Mouse (Mus musculus): ENCODE measurements at regions not wholly inside any gene's neighbourhood (a gene's known extent, or its start where the extent isn't known, plus 50 kb on each side); places are given as distances from the start of the nearest gene placed in this dataset.
"Not testable (repeated sequence)": the region's sequence is repeated elsewhere in the genome, so short reads cannot be mapped to it uniquely, and the experiment has no call there.

DNA sequence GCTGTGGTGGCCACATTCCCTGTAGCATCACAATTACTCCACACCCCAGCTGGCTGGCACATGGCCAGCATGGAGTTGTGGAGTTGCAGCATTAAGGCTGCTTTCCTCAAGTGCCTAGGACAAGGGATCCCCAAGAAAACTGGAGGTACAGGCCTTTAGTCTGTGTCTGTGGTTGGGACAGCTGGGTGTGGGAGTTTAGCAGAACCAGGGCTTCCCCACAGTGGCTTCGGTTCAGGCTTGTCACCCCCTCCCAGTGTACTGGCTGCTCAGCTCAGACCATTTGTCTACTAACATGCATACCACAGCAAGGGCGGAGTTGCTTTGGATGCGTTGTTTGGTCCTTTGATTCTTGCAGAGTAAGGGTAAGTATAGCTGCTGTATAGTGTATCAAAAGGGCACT is 79.1 kb upstream of the Neurl1b start:
- Histone ChIP-seq H3K4me3 (no peak overlapping the region), H3K27ac (no peak overlapping the region), H3K27me3 (ENCODE audit: poor library complexity, severe bottlenecking) (no peaks in the 10 kb centered on the region), H3K9me3 (no peaks in the 10 kb centered on the region), H3K4me1 (no peaks in the 10 kb centered on the region), H3K36me3 (replicated peaks) (no peaks in the 10 kb centered on the region)
- DNase-seq (ENCODE audit: extremely low spot score, low spot score) = no peak
- WGBS = 93% methylated on average over 3 of the region's 3 CpGs

DNA sequence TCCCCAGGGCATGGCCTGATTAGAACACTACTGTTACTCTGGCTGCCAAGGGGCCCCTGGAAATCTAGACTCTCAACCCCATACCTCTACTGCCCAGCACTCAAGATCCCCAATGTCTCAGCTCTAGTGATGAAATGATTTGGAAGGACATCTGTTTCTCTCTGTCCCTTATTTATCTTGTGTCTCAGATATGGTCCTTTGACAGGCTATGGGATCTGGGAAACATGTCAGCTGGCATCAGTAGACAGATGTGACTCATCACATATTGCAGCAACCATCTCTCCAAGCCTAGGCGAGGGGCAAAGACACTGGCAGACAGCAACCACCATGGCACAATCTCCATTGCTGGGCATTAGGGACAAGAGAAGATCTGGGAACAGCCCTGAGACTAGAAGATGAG is 78.6 kb upstream of the Neurl1b start:
- no peaks in the 10 kb centered on the region for H3K27me3 ChIP-seq (ENCODE audit: poor library complexity, severe bottlenecking)
- H3K4me3 ChIP-seq = no peak overlapping the region
- H3K36me3 ChIP-seq (replicated peaks) = no peaks in the 10 kb centered on the region
- H3K27ac ChIP-seq = no peak overlapping the region
- no peak for DNase-seq (ENCODE audit: extremely low spot score, low spot score)
- 86% methylated on average over 1 of the region's 1 CpGs for WGBS
- no peaks in the 10 kb centered on the region for H3K9me3 ChIP-seq
- no peaks in the 10 kb centered on the region for H3K4me1 ChIP-seq

DNA sequence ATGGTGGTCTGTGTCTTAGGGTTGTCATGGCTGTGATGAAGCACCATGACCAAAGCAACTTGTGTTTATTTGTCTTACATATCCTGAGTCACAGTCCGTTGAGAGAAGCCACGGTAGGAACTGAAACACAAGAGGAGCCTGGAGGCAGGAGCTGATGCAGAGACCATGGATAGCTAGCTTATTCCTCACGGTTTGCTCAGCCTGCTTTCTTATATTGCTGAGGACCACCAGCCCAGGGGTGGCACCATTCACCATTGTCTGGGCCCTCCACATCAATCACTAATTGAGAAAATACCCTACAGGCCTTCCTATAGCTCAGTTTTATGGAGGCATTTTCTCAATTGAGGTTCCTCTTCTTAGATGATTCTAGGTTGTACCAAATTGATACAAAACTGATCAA is 77.5 kb upstream of the Neurl1b start:
- no peaks in the 10 kb centered on the region for H3K36me3 ChIP-seq (replicated peaks)
- 82% methylated on average over 3 of the region's 3 CpGs for WGBS
- no peaks in the 10 kb centered on the region for H3K9me3 ChIP-seq
- H3K27ac ChIP-seq = no peak overlapping the region
- no peaks in the 10 kb centered on the region for H3K27me3 ChIP-seq (ENCODE audit: poor library complexity, severe bottlenecking)
- H3K4me3 ChIP-seq = no peak overlapping the region
- no peak for DNase-seq (ENCODE audit: extremely low spot score, low spot score)
- H3K4me1 ChIP-seq = no peaks in the 10 kb centered on the region

DNA sequence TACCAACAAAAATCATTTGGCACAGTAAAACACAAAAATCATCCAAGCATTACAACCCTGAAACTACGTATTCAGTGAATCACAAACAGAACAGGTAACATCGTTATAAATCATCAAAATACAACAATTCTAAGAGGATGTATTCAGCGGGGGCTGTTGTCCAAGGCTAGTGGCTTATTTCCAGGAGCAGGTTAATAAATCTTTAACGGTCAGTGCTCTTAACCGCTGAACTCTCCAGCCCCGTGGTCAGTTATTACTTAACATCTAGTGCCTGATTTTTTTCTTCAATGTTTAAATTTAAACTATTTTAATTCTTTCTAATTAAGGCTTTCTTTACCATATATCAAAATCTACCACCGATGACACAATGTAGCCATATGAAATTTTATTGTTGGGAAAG is 69.2 kb upstream of the Neurl1b start:
- not testable (repeated sequence) for H3K27me3 ChIP-seq (ENCODE audit: poor library complexity, severe bottlenecking); DNase-seq (ENCODE audit: extremely low spot score, low spot score)

DNA sequence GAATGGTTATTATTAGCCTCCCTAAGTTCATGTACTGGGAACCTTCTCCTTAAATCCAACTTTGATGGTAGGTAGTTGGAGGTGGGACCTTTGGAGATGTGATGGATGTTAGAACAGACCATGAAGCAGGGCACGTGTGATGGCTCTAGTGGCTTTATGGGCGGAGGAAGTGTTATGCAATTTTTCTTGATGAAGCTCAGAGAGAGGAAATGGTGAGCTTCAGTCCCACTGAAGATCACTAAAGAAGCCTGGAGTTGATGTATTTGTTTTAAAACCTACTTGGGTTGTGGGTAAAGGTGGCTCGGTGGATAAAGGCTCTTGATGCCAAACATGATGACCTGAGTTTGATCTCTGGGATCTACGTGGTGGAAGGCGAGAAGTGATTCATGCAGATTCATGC is 66.5 kb upstream of the Neurl1b start:
- H3K9me3 ChIP-seq = no peaks in the 10 kb centered on the region
- no peak overlapping the region for H3K27ac ChIP-seq
- DNase-seq (ENCODE audit: extremely low spot score, low spot score) = no peak
- H3K27me3 ChIP-seq (ENCODE audit: poor library complexity, severe bottlenecking) = no peaks in the 10 kb centered on the region
- no peaks in the 10 kb centered on the region for H3K36me3 ChIP-seq (replicated peaks)
- H3K4me1 ChIP-seq = no peaks in the 10 kb centered on the region
- 93% methylated on average over 5 of the region's 5 CpGs for WGBS
- no peak overlapping the region for H3K4me3 ChIP-seq

More for the DNA sequence above, 69.2 kb upstream of the Neurl1b start:
- H3K27ac ChIP-seq; H3K9me3 ChIP-seq; H3K4me3 ChIP-seq; H3K4me1 ChIP-seq; H3K36me3 ChIP-seq (replicated peaks): not testable (repeated sequence)
- 91% methylated on average over 7 of the region's 7 CpGs for WGBS

DNA sequence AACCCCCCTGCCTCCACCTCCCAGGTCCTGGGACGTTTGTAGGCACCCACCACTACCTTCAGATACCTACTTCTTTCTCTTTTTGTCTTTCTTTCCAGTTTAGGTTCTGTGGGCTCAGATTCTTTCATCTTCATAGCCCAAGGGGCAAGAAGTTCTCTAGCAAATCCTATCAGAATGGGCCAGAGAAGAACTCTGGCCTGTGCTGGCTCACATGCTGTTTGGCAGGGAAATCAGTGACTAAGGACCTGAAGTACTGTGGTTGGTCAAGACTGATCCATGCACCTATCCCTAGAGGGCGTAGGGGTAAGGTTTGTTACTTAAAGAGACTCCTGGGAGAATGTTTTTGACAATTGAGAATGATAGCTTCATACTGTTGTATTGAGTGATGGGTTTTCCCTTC is 64.9 kb upstream of the Neurl1b start:
- WGBS = 47% methylated on average over 2 of the region's 2 CpGs
- Histone ChIP-seq H3K27me3 (ENCODE audit: poor library complexity, severe bottlenecking) (no peaks in the 10 kb centered on the region), H3K36me3 (replicated peaks) (no peaks in the 10 kb centered on the region), H3K9me3 (no peaks in the 10 kb centered on the region), H3K4me3 (no peak overlapping the region), H3K4me1 (no peaks in the 10 kb centered on the region), H3K27ac (no peak overlapping the region)
- no peak for DNase-seq (ENCODE audit: extremely low spot score, low spot score)

DNA sequence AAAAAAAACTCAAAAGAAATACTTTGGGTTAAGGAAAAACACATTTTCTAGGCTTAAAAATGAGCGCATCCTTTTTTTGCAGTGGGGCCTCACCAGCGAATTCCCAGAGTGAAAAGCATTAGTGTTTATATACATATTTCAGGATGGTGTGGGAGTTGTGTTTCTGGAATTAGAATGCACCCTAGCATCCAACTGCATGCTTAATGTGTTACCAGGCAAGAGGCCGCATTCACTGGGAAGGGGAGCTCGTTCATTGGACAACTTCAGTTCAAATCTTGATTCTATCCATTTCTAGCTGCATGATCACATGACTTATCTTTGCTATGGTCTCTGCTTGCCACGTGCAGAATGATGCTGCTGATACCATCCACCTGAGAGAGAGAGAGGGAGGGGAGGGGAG is 64.4 kb upstream of the Neurl1b start:
- no peak overlapping the region for H3K4me3 ChIP-seq
- DNase-seq (ENCODE audit: extremely low spot score, low spot score) = no peak
- no peaks in the 10 kb centered on the region for H3K9me3 ChIP-seq
- H3K36me3 ChIP-seq (replicated peaks) = no peaks in the 10 kb centered on the region
- H3K27me3 ChIP-seq (ENCODE audit: poor library complexity, severe bottlenecking) = no peaks in the 10 kb centered on the region
- no peak overlapping the region for H3K27ac ChIP-seq
- no peaks in the 10 kb centered on the region for H3K4me1 ChIP-seq
- 82% methylated on average over 5 of the region's 5 CpGs for WGBS

DNA sequence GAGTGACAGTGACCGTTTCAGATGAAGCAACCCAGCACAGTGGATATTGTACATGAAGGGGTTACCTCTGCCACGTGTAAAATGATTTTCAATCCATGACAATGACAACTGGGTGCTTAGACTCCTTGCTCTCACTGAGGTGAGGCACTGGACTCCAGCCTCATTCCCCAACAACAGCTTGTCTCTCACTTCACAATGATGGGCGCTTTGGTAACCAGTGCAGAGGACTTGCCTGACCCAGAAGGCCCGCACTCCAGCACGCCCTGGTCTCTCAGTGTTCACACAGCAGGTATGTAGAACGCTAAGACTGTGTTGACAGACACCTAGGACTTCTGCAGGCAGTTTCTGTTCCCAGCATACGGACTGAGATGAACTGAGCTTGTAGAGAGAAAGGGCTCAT is 62.6 kb upstream of the Neurl1b start:
- Histone ChIP-seq H3K36me3 (replicated peaks) (no peaks in the 10 kb centered on the region), H3K4me3 (no peak overlapping the region), H3K27ac (no peak overlapping the region), H3K9me3 (no peaks in the 10 kb centered on the region), H3K27me3 (ENCODE audit: poor library complexity, severe bottlenecking) (no peaks in the 10 kb centered on the region), H3K4me1 (no peaks in the 10 kb centered on the region)
- no peak for DNase-seq (ENCODE audit: extremely low spot score, low spot score)
- WGBS = 85% methylated on average over 7 of the region's 7 CpGs

DNA sequence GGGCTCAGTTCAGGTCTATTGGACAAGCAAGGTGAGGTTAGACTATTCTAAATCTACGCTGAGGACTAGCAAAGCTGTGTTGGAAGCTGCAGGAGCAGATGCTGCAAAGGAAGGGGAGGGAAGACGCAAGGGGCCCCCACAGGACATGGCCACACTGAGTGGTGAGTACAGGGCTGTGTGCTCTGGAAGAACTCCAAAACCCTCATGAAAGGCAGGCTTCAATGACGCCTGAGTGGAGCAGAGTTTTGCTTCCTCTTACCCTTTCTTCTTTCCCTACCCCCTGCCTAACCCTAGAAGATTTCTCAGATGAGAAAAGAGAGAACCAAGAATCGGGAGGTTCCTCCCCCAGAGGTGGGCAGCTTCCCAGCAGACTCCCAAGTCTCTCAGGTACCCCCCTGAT is 61.9 kb upstream of the Neurl1b start:
- Histone ChIP-seq H3K27ac (no peak overlapping the region), H3K36me3 (replicated peaks) (no peaks in the 10 kb centered on the region), H3K9me3 (no peaks in the 10 kb centered on the region), H3K4me1 (no peaks in the 10 kb centered on the region), H3K27me3 (ENCODE audit: poor library complexity, severe bottlenecking) (no peaks in the 10 kb centered on the region), H3K4me3 (no peak overlapping the region)
- 79% methylated on average over 4 of the region's 4 CpGs for WGBS
- DNase-seq (ENCODE audit: extremely low spot score, low spot score) = no peak

DNA sequence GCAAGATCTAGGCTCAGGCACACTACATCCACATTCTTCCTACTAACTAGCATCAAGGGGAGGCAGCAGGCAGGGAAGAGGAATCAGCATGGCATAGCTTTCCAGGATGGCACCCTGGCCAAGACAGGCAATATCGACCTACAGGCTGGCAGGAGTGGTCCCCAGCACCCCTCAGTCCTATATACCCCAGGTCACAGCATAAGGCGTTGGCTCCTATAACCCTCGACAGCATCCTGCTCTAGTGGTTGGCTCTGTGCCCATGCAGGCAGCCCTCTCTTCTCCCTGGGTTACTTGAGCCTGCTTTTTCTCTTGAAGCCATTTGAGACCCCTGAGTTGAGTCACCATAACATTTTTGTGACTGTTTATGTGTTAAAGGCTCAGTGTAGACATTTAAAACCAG is 60.2 kb upstream of the Neurl1b start:
- DNase-seq (ENCODE audit: extremely low spot score, low spot score) = no peak
- no peaks in the 10 kb centered on the region for H3K27me3 ChIP-seq (ENCODE audit: poor library complexity, severe bottlenecking)
- H3K9me3 ChIP-seq = no peaks in the 10 kb centered on the region
- H3K4me1 ChIP-seq = no peaks in the 10 kb centered on the region
- 81% methylated on average over 3 of the region's 3 CpGs for WGBS
- no peak overlapping the region for H3K4me3 ChIP-seq
- no peaks in the 10 kb centered on the region for H3K36me3 ChIP-seq (replicated peaks)
- no peak overlapping the region for H3K27ac ChIP-seq

DNA sequence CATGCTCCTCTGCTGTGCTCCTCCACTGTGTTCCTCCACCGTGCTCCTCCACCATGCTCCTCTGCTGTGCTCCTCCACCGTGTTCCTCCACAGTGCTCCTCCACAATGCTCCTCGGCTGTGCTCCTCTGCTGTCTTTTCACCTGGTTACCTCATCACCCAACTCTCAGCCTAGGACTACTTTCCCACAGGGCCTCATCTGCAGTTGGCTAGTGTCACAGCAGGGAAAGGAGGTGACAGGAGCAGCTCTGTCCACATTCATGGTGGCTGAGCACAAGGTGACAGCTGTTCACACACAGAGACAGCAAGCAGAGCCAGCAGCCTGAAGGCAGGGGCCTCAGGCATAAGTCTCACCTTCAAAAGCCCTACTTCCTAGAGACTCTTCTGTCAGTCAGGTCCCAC is 59.3 kb upstream of the Neurl1b start:
- Histone ChIP-seq H3K9me3 (no peaks in the 10 kb centered on the region), H3K36me3 (replicated peaks) (no peaks in the 10 kb centered on the region), H3K4me1 (no peaks in the 10 kb centered on the region), H3K27me3 (ENCODE audit: poor library complexity, severe bottlenecking) (no peaks in the 10 kb centered on the region), H3K27ac (no peak overlapping the region), H3K4me3 (no peak overlapping the region)
- DNase-seq (ENCODE audit: extremely low spot score, low spot score) = no peak
- WGBS = 93% methylated on average over 3 of the region's 3 CpGs

DNA sequence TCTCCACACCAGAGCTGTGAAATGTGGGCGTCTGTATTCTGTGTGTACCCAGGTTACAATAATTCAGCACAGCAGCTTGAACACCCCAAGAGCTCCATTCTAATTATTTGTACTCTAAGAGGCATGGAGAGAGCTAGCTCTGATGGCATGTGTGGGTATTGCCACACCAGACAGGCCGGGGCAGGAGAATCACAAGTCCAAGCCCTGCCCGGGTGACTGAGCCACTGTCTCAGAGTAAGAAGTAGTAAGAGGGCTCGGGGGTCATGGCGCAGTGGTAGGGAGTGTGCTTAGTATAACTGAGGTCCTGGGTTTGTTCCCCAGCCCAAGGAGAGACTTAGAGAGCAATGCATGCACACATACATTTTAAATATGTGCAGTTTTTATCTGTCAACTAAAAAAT is 57.7 kb upstream of the Neurl1b start:
- Histone ChIP-seq H3K36me3 (replicated peaks) (no peaks in the 10 kb centered on the region), H3K27ac (no peak overlapping the region), H3K9me3 (no peaks in the 10 kb centered on the region), H3K4me3 (no peak overlapping the region), H3K27me3 (ENCODE audit: poor library complexity, severe bottlenecking) (no peaks in the 10 kb centered on the region), H3K4me1 (peaks cover 8% of the 10 kb centered on the region)
- 85% methylated on average over 5 of the region's 5 CpGs for WGBS
- DNase-seq (ENCODE audit: extremely low spot score, low spot score) = no peak

DNA sequence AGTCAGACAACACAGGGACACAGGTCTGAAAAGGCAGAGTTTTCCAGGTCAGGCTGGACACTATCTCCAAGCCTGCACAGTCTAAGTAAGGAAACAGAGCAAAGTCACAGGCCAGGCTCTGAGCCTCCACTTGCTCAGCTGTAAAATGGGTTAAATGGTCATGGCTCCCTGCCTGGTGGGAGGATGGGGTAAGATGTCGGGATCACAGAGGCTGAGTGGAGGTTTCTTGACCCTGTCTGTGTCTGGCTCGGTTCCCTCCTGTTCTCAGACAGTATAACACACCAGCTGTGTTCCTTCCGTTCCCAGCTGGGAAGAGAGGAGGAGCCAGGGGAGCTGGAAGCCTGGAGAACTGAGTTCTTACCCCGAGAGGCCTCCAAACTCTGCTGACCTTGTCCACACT is 56.8 kb upstream of the Neurl1b start:
- Histone ChIP-seq H3K36me3 (replicated peaks) (no peaks in the 10 kb centered on the region), H3K27me3 (ENCODE audit: poor library complexity, severe bottlenecking) (no peaks in the 10 kb centered on the region), H3K4me1 (peaks cover 15% of the 10 kb centered on the region), H3K27ac (no peak overlapping the region), H3K9me3 (no peaks in the 10 kb centered on the region), H3K4me3 (no peak overlapping the region)
- no peak for DNase-seq (ENCODE audit: extremely low spot score, low spot score)
- WGBS = 67% methylated on average over 4 of the region's 4 CpGs

DNA sequence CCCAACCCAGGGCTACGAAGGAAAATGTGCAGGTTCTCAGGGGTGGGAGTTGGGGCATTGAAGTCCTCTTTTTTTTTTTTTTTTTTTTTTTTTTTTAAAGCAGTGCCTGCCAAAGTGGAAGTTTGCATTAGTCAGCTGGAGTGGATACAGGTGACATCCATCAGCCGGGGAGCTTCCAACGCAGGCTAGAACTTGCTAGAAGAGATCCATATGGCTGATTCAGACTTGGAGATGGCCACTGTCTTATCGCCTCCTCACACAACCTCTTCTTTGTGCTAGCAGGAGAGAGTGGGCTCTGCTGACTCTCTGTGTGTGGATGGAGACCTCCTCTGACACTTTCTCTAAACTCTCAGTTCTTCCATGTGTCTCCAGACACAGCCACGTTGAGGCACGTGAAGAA is 53.9 kb upstream of the Neurl1b start:
- no peak overlapping the region for H3K4me3 ChIP-seq
- no peak overlapping the region for H3K27ac ChIP-seq
- H3K27me3 ChIP-seq (ENCODE audit: poor library complexity, severe bottlenecking) = no peaks in the 10 kb centered on the region
- WGBS = 86% methylated on average over 6 of the region's 6 CpGs
- peaks cover 37% of the 10 kb centered on the region for H3K4me1 ChIP-seq
- H3K36me3 ChIP-seq (replicated peaks) = no peaks in the 10 kb centered on the region
- DNase-seq (ENCODE audit: extremely low spot score, low spot score) = no peak
- H3K9me3 ChIP-seq = no peaks in the 10 kb centered on the region
